Mouse (Mus musculus) intestine, postnatal 0 days (tissue): ENCODE data around the gene Pld2. TPM values are rescaled to one million over a fixed set of nuclear protein-coding genes. Genes with fewer than 3 reads are reported as not detected.

ENCODE experiments used
- ATAC-seq: fragments of 200-750 bp; cut with Nextera tagmentation; 2 replicates; pipeline ENCODE4 v1.8.0; 2017; ENCODE audit warnings: mild to moderate bottlenecking, moderate TSS enrichment, moderate library complexity
- H3K27ac ChIP-seq: fragments of 300-500 bp; sonication (generic); 2 replicates; pipeline ENCODE4 v1.5.1; 2014; ENCODE audit warnings: mild to moderate bottlenecking, low read depth, low read length, moderate library complexity
- H3K27me3 ChIP-seq: fragments of 300-500 bp; sonication (generic); replicated peaks from 2 replicates; pipeline ENCODE4 v1.6.1; 2014; ENCODE audit warnings: low read length, mixed read lengths; ENCODE audit not compliant: control insufficient read depth, insufficient read depth
- H3K36me3 ChIP-seq: fragments of 300-500 bp; sonication (generic); 2 replicates; pipeline ENCODE4 v1.6.1; 2014; ENCODE audit warnings: mild to moderate bottlenecking, moderate library complexity; ENCODE audit not compliant: control insufficient read depth, insufficient read depth
- H3K4me1 ChIP-seq: fragments of 300-500 bp; sonication (generic); replicated peaks from 2 replicates; pipeline ENCODE4 v1.6.1; 2014; ENCODE audit warnings: antibody characterized with exemption, low read length, mixed read lengths; ENCODE audit not compliant: control insufficient read depth, insufficient read depth
- H3K4me2 ChIP-seq: fragments of 300-500 bp; sonication (generic); replicated peaks from 2 replicates; pipeline ENCODE4 v1.6.1; 2014; ENCODE audit warnings: low read depth, mild to moderate bottlenecking, moderate library complexity
- H3K4me3 ChIP-seq: fragments of 300-500 bp; sonication (generic); 2 replicates; pipeline ENCODE4 v1.5.1; 2014; ENCODE audit warnings: low read depth, low read length
- H3K9ac ChIP-seq: fragments of 300-500 bp; sonication (generic); 2 replicates; pipeline ENCODE4 v1.6.1; 2014; ENCODE audit warnings: mild to moderate bottlenecking, low read depth, low read length
- H3K9me3 ChIP-seq: fragments of 300-500 bp; sonication (generic); 2 replicates; pipeline ENCODE4 v1.6.1; 2016; ENCODE audit warnings: mixed run types; ENCODE audit not compliant: control insufficient read depth
- CTCF ChIP-seq: sonication (generic); IDR thresholded peaks from 2 replicates; pipeline ENCODE4 v1.5.1; 2016; ENCODE audit warnings: low read depth, mild to moderate bottlenecking, control low read depth, antibody characterized with exemption, moderate library complexity
- WGBS: fragments of 180-500 bp; shearing (Covaris S2); extraction: QIAGEN DNeasy Blood & Tissue Kit; methylation state at CpG from one replicate; pipeline ENCODE4 v1.1.7; 2014; 5-methylcytosine and 5-hydroxymethylcytosine counted together
- polyA plus RNA-seq: library from polyadenylated mRNA; unstranded; fragments of >200 nt; fragmentation: Nextera tagmentation; extraction: Ambion mirVana; gene quantifications from 2 replicates; pipeline ENCODE4 v1.2.1, GENCODE M21; 2015

The Pld2 gene
- polyA plus RNA-seq, 1 experiment from 2014 or later, result 5.9 TPM

DNA sequence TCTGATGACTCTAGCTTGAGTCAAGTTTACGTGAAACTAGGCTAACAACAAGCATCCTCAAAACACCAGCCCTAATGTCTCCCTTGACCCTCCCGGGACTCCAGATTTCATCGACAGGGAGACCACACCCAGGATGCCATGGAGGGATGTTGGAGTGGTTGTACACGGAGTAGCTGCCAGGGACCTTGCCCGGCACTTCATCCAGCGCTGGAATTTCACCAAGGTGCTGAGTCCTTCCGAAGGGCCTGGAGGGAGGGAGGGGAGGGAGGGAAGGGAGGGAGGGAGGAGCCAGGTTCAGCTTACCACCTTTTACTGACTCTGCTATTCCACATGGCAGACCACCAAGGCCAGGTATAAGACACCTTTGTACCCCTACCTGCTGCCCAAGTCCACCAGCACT, 14.1 kb downstream of the Pld2 start:
- ATAC-seq, result no peak
- H3K27me3 ChIP-seq, result no peaks in the 10 kb centered on the region

DNA sequence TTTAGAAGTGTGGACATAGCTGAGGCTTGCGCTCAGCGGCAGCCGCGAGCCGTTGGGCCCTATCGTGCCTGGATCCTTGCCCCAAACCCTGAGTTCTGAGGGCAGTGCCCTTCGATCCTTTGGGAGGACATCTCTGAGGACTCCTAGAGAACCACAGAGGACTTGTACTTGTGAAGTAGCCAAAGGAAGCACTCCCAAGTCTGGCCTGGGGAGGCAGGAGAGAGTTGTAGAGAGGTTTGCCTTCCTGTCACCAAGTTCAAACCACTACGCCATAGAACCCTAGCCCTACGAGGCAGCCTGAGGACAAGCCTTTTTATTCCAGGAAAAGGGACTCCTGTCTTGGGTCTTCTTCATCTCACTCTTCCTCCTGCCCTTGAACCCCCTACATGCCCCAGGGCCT, 17.7 kb downstream of the Pld2 start:
- no peaks in the 10 kb centered on the region for H3K4me1 ChIP-seq
- no peak overlapping the region for H3K4me3 ChIP-seq
- ATAC-seq, result no peak
- H3K27me3 ChIP-seq, result no peaks in the 10 kb centered on the region
- WGBS, result 91% methylated on average over 9 of the region's 9 CpGs
- H3K27ac ChIP-seq, result no peak overlapping the region
- no peaks in the 10 kb centered on the region for H3K9me3 ChIP-seq
- TF ChIP-seq CTCF, result peak; percentile 40
- H3K4me2 ChIP-seq, result no peak overlapping the region
- H3K9ac ChIP-seq, result no peak overlapping the region
- peaks cover 41% of the 10 kb centered on the region for H3K36me3 ChIP-seq

More for the DNA sequence above, 14.1 kb downstream of the Pld2 start:
- no peaks in the 10 kb centered on the region for H3K4me1 ChIP-seq
- H3K4me2 ChIP-seq, result no peak overlapping the region
- TF ChIP-seq CTCF, result no peak
- WGBS, result 40% methylated on average over 7 of the region's 7 CpGs
- H3K27ac ChIP-seq, result no peak overlapping the region
- no peak overlapping the region for H3K4me3 ChIP-seq
- no peaks in the 10 kb centered on the region for H3K9me3 ChIP-seq
- peaks cover 45% of the 10 kb centered on the region for H3K36me3 ChIP-seq
- no peak overlapping the region for H3K9ac ChIP-seq

DNA sequence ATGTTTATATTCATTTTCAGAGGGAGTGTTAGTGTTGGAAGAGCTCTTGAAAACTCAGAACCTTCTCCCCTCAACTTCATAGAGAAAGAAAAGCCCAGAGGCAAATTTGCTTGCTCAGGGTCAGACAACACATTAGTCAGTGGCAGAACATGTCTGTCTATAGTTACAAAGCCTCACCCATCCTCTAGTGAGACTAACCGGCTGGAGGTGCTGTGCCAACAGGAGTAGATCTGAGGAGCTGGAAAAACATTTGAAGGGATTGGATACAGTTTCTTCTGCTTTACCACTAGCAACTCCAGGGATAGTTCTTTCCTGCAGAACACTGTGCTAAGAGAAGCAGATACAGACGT, 22.0 kb downstream of the Pld2 start:
- H3K4me2 ChIP-seq, result peak overlapping the region; percentile 98
- no peaks in the 10 kb centered on the region for H3K9me3 ChIP-seq
- H3K4me3 ChIP-seq, result peak overlapping the region; percentile 91
- no peaks in the 10 kb centered on the region for H3K27me3 ChIP-seq
- H3K4me1 ChIP-seq, result no peaks in the 10 kb centered on the region
- TF ChIP-seq CTCF, result peak; percentile 49
- WGBS, result 0% methylated on average over 2 of the region's 2 CpGs
- ATAC-seq, result peak; percentile 11
- no peak overlapping the region for H3K27ac ChIP-seq
- no peak overlapping the region; the same call in 1 of the 2 replicates for H3K9ac ChIP-seq
- H3K36me3 ChIP-seq, result peaks cover 9% of the 10 kb centered on the region; the same call in 1 of the 2 replicates

DNA sequence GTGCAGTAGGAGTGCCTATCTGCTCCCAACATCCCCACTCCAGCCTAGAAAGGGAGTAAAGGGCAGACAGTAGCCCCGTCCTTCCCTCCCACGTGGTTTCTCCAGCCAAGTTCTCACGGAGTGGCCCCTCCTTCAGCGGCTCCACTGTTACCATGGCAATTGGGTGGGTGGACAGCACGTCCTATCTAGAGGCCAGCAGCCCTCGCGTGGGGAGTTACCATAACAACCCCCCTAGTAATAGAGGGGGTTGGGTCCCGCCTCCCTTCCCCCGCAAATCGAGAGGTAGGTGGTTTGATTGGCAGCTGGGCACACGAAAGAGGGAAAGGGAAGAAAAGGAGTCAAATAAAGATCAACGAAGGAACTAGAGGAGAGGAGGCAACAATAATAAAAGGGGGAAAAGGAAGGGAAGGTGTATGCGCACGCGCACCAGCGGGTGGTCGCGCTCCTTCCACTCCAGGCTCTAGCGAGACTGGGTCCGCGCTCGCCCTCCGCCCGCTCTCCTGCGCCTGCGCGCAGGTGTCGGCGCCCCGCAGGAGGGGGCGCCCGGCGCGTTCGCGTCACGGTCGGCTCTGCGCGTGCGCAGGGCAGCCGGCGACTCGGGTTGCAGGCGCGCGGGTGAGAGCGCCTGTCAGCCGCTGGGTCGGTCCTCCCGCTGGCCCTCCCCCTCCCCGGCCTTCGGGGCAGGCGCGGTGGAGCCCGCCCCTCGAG, 22.6 kb downstream of the Pld2 start, which contains the start of gene Mink1:
TSS of gene Mink1 (plus strand) at position 595 of the 708 bp plus-strand sequence.
- Histone ChIP-seq H3K4me3 (peak within 1 kb of the TSS; percentile 91), H3K27me3 (no peaks in the 10 kb centered on the region), H3K4me1 (no peaks in the 10 kb centered on the region), H3K9me3 (no peaks in the 10 kb centered on the region), H3K36me3 (peaks cover 9% of the 10 kb centered on the region; the same call in 1 of the 2 replicates), H3K4me2 (peak within 1 kb of the TSS; percentile 98), H3K9ac (peak within 1 kb of the TSS; percentile 78), H3K27ac (peak within 1 kb of the TSS; percentile 80)
- WGBS, result under 1% methylated on average over 56 of the region's 57 CpGs
- TF ChIP-seq CTCF, result no peak; the same call in 1 of the 2 replicates
- ATAC-seq, result peak; percentile 84

DNA sequence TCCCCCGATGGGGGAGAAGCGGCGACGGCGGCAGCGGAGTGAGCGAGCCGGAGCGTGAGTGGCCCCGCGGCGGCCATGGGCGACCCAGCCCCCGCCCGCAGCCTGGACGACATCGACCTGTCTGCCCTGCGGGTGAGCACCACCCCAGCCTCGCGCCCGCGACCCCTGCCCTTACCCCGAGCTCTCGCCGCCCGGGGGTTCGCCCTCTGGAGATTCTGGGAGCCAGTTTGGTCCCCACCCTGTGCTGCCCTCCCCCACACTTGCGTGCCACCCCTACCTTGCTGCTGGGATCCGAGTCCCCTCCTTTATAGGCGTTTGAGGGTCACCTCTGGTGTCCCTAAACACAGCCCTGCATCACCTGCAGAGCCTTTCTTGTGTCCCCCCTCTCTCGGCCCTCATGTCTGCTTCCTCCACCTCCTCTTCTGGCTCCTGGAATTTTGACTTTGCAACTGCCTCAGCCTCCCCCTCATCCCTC, 23.2 kb downstream of the Pld2 start:
- Histone ChIP-seq H3K4me3 (peak overlapping the region; percentile 91), H3K9ac (peak overlapping the region; percentile 78), H3K9me3 (no peaks in the 10 kb centered on the region), H3K27ac (peak overlapping the region; percentile 80), H3K27me3 (no peaks in the 10 kb centered on the region), H3K4me1 (no peaks in the 10 kb centered on the region), H3K36me3 (peaks cover 9% of the 10 kb centered on the region; the same call in 1 of the 2 replicates), H3K4me2 (peak overlapping the region; percentile 98)
- TF ChIP-seq CTCF, result no peak
- 0% methylated on average over 24 of the region's 31 CpGs for WGBS
- no peak; the same call in 1 of the 2 replicates for ATAC-seq

DNA sequence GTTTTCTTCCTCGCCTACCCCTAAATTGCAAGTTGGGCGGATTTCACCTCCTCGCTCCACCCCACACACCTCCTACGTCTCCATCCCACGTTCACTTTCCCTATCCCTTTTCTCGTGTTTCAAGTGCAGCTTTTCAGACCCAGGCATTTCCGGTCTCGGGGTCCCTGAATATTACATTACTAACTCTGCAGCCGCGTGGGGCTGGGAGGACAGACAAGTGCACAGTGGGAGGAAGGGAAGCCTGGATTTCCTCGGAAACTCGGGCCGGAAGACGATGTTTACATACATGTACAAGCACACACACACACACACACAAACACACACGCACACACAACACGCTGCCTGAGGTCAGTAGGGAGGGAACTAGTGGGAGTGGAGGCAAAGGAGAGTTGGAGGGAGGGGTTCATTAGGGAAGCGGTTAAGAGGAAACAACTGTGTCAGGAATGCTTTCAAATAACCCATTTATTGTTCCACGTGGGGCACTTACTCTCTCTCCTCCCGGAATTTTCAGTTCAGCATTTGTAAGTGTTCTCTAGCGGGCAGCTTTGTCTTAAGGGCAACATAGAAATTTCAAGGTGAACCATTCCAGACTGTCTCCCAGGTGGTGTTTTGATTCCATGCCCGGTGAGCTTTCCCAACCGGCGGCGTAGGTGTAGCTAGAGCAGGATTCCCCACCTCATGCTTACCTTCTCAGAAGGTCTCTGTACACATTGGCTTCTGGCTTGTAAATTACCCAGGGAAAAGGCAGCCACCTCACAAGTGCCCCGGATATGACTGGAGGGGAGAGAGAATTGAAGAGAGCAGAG, 23.8 kb downstream of the Pld2 start:
- no peaks in the 10 kb centered on the region for H3K4me1 ChIP-seq
- H3K9me3 ChIP-seq, result no peaks in the 10 kb centered on the region
- peaks cover 13% of the 10 kb centered on the region; the same call in 1 of the 2 replicates for H3K36me3 ChIP-seq
- H3K27me3 ChIP-seq, result no peaks in the 10 kb centered on the region
- ATAC-seq, result no peak
- peak overlapping the region; percentile 78; the same call in 1 of the 2 replicates for H3K9ac ChIP-seq
- WGBS, result 2% methylated on average over 25 of the region's 25 CpGs
- H3K27ac ChIP-seq, result peak overlapping the region; percentile 80
- H3K4me3 ChIP-seq, result peak overlapping the region; percentile 91
- TF ChIP-seq CTCF, result no peak
- peak overlapping the region; percentile 98 for H3K4me2 ChIP-seq
